Mouse (Mus musculus) brain, embryonic 14.5 days (tissue): Measurements from ENCODE around the gene Kcnk10.

Experiments
- CTCF ChIP-seq: fragments of 200-500 bp; IDR thresholded peaks from 2 replicates; pipeline ENCODE4 v1.5.1; 2012; ENCODE audit warnings: inconsistent platforms, mild to moderate bottlenecking, moderate library complexity, borderline replicate concordance; ENCODE audit not compliant: insufficient read depth, insufficient read length; ENCODE audit errors: extremely low read depth
- POLR2A ChIP-seq: fragments of 200-500 bp; IDR thresholded peaks from 2 replicates; pipeline ENCODE4 v1.6.1; 2012; ENCODE audit warnings: mild to moderate bottlenecking, inconsistent platforms, borderline replicate concordance; ENCODE audit not compliant: poor library complexity, insufficient read depth, insufficient read length, severe bottlenecking; ENCODE audit errors: extremely low read depth

- no peak for TF ChIP-seq CTCF
- TF ChIP-seq POLR2A = no peak
Measured at GRCm38 (mm10) chr12:98444860-98445259, 133.2 kb downstream of the Kcnk10 start.
